Mouse (Mus musculus): ENCODE measurements around the gene Rdh19.

Rdh19 gene

GRCm38 (mm10) chr10:127879155-127879688 lies 29.5 kb downstream of the Rdh19 start:
- DNase-seq (ENCODE audit: low read depth in 2 of 2, low spot score in 2 of 2) = no peak

GRCm38 (mm10) chr10:127881041-127881440 lies 31.3 kb downstream of the Rdh19 start:
- no peak for DNase-seq (ENCODE audit: low read depth in 2 of 2, low spot score in 2 of 2)

- no peak for DNase-seq (ENCODE audit: low read depth in 2 of 2, low spot score in 2 of 2)
Observed at GRCm38 (mm10) chr10:127886551-127886950, 36.8 kb downstream of the Rdh19 start.

GRCm38 (mm10) chr10:127886971-127887370 lies 37.2 kb downstream of the Rdh19 start:
- no peak for DNase-seq (ENCODE audit: low read depth in 2 of 2, low spot score in 2 of 2)

DNA sequence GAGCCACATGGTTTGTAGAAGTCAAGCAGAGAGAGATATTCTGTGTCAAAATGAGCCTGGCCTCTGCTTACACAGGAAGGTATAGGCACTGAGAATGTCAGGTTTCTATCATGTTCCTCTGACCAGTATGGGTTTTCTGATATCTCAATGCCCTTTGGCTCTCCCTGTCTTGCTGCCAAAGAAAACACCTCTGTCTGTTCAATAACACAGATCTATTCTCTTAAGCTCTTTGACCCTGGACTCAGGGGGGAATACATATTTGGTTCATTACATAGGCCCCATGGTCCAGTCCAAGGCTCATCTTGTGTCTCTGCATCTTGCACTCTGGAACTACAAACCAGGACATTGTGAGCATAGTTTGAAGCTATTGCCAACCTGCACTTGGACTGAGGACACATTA lies 38.9 kb downstream of the Rdh19 start, which contains the start of gene Rdh7:
Gene Rdh7 (minus strand): TSS at position 213 of the 400 bp plus-strand sequence.
- no peak for DNase-seq (ENCODE audit: low read depth in 2 of 2, low spot score in 2 of 2)

- DNase-seq (ENCODE audit: low read depth in 2 of 2, low spot score in 2 of 2) = no peak
Observed at GRCm38 (mm10) chr10:127891481-127891880, 41.8 kb downstream of the Rdh19 start.

- peak in 1 of 2 experiments; percentile 4 for DNase-seq (ENCODE audit: low read depth in 2 of 2, low spot score in 2 of 2)
Observed at GRCm38 (mm10) chr10:127893163-127894022, 43.7 kb downstream of the Rdh19 start.

- no peak for DNase-seq (ENCODE audit: low read depth in 2 of 2, low spot score in 2 of 2)
Observed at GRCm38 (mm10) chr10:127896705-127897104, 47.0 kb downstream of the Rdh19 start.

- DNase-seq (ENCODE audit: low read depth in 2 of 2, low spot score in 2 of 2) = no peak
Observed at GRCm38 (mm10) chr10:127897506-127897905, 47.8 kb downstream of the Rdh19 start.

DNA sequence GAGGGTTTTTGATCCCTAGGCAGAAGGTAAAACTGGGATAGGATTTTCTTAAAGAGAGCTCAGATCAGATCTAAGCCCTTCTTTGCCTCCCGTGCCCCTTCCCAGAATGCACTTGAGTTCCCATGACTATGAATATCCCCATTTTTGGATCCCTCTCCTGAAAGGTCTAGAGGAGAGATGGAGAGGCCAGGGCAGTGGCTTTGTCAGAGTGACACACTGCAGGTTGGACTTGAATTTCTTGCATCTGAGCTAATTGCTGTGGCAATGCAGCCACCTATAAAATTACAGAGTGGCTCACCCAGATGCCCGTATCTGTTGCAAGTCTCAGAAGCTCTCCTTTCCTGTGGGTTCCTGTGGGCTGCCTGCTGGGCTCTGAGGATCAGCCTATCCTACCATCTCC lies 48.5 kb downstream of the Rdh19 start, which contains the start of gene Sdr9c7:
Gene Sdr9c7 (plus strand): TSS at position 301 of the 400 bp plus-strand sequence.
- no peak for DNase-seq (ENCODE audit: low read depth in 2 of 2, low spot score in 2 of 2)

DNA sequence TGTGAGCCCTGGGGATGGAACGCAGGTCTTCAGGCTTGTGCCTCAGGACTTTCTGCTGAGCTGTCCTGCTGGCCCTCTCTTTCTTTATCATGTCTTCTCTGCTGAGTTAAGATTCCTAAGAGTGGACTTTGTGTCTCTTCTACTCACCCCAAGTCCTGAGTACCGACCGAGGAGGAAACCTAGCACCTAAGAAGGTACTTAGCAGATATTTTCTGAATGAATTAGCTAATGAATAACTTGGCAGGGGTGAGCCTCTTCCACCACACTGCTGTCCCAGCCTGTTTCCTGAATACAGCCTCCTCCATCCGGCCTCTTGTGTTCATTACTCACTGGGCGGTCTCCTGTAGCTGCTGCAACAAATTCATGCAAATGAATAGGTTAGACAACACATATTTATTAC lies 50.1 kb downstream of the Rdh19 start:
- DNase-seq (ENCODE audit: low read depth in 2 of 2, low spot score in 2 of 2) = no peak

- DNase-seq (ENCODE audit: low read depth in 2 of 2, low spot score in 2 of 2) = no peak
Observed at GRCm38 (mm10) chr10:127901751-127902150, 52.0 kb downstream of the Rdh19 start.

DNA sequence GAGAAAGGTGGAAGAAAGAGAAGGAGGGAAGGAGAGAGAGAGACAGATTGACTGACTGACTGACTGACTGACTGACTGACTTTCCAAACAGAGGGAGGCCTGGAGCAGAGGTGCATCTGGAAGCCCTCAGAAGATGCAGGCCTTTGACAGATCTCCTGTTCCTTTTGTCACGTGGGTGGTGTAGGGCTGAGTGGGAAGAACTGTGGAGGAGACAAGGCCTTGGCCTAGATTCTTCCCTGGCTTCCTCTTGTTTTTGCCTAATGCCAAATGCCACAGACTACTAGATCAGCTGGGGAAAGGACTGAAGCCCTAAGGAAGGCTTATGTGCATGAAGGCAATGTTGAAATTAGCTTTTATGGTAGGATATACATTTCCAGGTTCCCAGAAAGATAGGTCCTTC lies 53.4 kb downstream of the Rdh19 start:
- DNase-seq (ENCODE audit: low read depth in 2 of 2, low spot score in 2 of 2) = no peak

DNA sequence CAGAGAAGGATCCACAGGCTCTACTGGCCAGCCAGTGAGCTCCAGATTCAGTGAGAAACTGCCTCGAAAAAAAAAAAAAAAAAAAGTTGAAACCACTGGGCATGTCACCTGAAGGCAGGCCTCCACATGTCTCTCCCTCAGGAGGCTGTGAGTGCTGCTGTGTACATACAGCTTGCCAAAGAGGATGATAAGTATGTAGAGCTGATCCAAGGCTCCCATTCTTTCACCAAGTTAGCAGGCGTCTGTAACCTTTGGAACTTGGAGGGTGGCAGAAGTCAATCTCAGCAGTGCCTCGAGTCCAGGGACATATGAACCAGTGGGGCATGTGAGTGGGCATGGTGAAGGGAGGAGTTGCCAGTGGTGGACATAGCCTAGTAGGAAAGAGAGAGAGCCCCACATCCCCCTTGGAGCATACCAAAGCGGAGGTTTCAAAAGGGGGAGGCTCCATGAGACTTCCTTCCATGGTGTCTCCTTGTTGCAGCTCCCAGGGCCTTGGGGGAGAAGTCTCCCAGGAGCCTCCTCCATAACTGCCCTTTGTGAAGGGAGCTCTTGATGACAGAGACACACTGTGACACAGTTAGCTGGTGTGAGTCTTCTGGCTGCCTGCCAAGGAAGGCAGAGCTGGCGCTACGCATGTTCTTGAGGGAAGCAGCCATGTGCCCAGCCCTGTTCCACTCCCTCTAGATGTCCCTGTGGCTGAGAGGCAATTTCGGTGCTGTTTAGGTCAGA lies 55.2 kb downstream of the Rdh19 start:
- DNase-seq (ENCODE audit: low read depth in 2 of 2, low spot score in 2 of 2) = no peak

DNA sequence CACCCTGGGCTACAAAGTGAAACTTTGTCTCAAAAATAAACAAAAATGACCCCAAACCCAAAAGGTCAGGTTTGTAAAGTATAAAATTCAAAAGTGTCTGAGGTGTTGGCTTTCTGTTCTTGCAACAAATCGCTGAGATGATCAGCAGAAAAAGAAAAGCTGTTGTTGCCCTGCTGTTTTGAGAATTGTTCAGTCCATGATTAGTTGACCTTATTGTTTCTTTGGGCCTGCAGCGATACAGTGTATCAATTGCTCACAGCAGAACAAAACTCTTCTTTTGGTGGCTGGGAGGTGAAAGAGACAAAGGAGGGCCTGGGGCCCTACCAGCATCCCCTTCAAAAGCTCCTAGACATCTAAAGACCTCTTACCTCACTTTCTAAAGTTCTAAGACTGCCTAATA lies 56.4 kb downstream of the Rdh19 start:
- no peak for DNase-seq (ENCODE audit: low read depth in 2 of 2, low spot score in 2 of 2)

DNA sequence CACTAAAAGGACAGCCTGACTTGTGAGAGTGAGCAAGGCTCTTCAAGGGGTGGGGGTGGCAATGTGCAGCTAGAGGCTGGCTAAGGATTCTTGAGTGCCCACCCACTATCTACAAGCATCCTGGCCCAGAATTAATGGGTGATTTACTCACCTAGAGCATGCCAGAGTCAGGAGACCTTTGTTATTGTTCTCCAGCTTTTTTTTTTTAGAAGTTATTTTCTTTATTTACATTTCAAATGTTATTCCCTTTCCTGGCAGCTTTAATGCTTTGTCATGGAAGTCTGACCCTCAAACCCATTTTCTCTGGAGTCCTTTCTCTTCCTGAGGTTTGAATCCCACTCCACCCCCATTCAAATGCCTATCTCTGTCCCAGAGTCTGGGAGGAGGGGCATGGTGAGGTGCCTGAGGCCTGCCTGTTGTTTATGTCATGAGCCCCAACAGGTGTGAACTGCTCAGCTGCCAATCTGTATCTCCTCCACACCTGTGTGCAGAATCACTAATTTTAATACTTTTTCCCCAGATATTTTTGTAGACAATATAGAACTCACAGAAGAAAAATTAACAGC lies 57.7 kb downstream of the Rdh19 start:
- no peak for DNase-seq (ENCODE audit: low read depth in 2 of 2, low spot score in 2 of 2)

Measured in CD8-positive naive resting alpha-beta T cell, adult 2 months (primary cell).